Mouse (Mus musculus) ovary, postnatal 14 days (tissue): ENCODE measurements around the gene Retsat.

Experiments used
- DNase-seq: peaks from one replicate; pipeline ENCODE4 v3.0.0; 2022; ENCODE audit warnings: low spot score

Gene Retsat

GRCm38 (mm10) chr6:72623661-72624402 lies 25.6 kb downstream of the Retsat start:
- no peak for DNase-seq

DNA sequence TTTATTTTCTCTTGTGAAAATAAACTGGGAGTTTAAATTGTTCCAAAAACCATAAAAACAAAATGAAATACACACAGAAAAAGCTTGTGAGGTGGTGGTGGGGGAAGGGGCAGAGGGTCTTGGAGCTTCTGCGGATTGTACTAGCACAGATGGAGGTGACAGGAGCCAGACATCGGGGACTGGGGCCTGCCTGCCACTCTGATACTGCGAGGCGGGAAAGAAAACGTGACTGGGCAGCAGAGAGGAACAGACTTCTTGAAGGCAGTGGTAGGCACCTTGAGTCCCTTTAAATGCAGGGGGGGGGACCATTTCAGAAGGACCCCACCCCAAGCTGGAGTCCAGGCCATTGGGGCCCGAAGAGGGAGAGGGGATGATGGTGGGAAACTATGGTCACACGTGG lies 28.1 kb downstream of the Retsat start:
- no peak for DNase-seq

DNA sequence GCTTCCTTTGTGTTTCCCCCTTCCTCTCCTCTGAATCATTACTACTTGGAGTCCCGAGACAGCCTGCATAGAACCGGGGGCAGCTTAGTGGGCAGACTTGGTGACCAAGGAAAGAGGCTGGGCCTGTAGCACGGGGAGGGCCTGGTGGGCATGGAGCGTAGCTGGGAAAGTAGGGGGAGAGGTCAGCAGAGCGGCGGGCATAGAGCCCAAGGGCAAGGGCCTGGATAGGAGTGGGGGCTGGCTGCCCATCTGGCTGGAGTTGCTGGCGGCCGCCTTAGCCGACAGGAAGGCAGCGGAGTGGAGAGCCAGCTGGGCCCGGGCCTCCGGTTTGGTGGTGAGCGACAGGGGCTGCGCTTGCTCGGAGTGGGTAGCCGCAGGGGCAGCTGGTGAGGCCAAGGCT lies 29.0 kb downstream of the Retsat start:
- no peak for DNase-seq

GRCm38 (mm10) chr6:72630370-72630769 lies 32.1 kb downstream of the Retsat start:
- DNase-seq, result no peak

DNA sequence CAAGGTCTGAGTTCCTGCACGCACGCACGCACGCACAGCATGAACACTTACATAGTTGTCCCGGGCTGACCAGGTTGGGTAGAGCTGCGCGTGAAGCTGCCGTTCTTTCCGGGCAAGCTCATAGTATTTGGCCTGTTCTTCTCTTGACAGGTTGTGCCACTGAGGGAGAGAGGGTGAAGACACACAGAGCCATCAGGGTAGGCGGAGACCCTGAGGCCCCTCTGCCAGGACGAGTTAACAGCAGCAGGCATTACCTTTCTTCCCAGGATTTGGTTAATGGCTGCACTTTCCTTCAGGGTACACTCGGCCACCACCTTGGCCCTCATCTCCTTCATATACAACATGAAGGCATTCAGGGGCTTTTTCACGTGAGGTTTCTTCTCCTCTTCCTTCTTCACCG lies 32.7 kb downstream of the Retsat start:
- DNase-seq, result no peak

DNA sequence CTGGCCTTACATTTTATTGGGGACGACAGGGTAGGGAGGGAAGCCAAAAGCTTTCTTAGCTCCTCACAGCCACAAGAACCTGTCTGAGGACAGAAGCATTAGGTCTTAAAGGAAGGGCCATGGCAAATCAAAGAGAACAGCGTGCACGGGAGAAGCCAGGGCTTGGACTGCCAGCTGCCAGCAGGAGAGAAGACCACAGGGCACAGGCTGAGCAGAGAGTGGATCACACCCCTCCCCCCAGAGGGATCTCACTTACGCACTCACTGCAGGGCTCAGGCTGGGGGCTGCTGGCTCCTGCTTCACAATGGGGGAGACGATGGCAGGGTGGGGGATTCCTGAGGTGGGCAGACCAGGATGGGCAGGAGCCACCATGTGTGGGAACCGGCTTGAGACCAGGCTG lies 33.4 kb downstream of the Retsat start:
- no peak for DNase-seq

- no peak for DNase-seq
These were observed 36.0 kb downstream of the Retsat start for GRCm38 (mm10) chr6:72634311-72634710.

GRCm38 (mm10) chr6:72635760-72636431 lies 37.6 kb downstream of the Retsat start:
- peak; percentile 60 for DNase-seq

DNA sequence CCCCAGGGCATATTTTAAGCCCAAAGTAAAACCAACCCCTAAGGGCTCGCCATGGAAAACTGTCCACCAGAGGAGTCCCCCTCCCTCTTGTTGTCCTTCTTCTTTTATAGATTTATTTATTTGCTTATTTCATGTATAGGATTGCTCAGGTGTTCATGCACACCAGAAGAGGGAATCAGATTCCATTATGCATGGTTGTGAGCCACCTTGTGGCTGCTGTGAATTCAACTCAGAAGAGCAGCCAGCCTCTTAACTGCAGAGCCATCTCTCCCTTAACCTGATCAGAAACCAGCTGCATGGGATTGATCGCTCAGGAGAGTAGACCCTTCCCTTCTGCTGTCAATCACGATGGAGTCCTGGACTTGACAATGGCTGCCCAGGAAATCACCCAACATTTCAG lies 38.7 kb downstream of the Retsat start:
- DNase-seq, result no peak

GRCm38 (mm10) chr6:72641218-72641954 lies 43.1 kb downstream of the Retsat start:
- no peak for DNase-seq

DNA sequence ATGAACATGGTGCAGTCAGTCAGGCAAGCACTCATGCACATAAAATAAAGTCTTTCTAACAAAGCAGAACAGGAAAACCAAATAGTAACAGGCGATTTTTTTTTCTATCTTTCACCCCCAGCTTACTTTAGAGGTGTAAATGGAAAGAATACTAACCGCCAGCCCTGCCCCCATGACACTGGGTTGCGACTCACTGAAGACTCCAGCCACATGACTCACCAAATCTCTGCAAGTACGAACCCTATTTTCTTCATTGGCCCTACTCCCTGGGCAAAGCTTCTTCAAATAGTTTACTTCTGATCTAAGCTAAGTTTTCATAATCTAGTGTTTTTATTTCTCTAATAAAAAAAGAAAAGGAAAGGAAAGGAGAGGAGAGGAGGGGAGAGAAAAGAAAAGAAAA lies 46.3 kb downstream of the Retsat start:
- no peak for DNase-seq

GRCm38 (mm10) chr6:72645364-72645763 lies 47.1 kb downstream of the Retsat start:
- DNase-seq, result no peak

GRCm38 (mm10) chr6:72647383-72647820 lies 49.1 kb downstream of the Retsat start:
- DNase-seq, result peak; percentile 58

GRCm38 (mm10) chr6:72648002-72648595 lies 49.8 kb downstream of the Retsat start:
- no peak for DNase-seq

DNA sequence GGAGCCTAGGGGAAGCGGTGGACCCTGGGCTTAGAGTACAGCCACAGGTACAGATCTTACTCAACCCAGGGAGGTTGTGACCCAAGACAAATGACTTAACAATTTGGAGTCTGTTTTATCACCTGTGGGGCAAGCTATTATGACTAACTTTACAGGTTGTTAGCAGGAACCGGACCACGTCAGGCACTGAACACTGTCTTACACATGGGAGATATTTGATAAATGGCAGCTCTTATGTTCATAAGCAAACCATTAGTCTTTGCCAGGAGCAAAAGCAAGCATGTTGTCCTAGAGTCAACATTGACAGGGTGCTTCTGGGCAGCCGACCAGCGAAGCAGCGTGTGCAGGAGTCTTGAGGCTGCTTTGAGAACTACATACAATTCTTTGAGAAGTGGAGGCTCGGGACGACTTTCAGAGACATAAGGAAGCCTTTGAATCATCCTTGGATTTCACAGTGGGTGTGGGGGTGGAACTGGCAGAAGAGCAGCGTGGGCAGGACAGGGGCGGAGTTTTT lies 52.1 kb downstream of the Retsat start:
- no peak for DNase-seq

DNA sequence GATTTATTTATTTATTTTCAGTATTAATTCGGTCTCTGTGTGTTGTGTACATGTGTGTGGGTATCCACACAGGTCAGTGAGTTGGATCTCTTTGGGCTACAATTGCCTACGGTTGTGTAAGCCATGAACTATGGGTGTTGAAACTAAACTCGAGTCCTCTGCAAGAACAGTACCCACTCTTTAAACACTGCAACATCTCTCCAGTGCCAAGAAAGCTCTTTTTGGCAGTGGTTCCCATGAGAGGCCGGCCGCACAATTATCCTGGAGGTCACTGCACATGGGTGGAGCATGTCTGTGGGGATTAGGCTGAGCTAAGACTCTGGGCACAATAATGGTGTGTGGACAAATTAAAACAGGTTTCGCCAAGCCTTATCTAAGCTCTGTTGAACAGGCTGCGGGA lies 55.1 kb downstream of the Retsat start:
- DNase-seq, result peak; percentile 49

GRCm38 (mm10) chr6:72654355-72654754 lies 56.1 kb downstream of the Retsat start:
- DNase-seq, result no peak

GRCm38 (mm10) chr6:72655309-72656052 lies 57.2 kb downstream of the Retsat start:
- peak; percentile 76 for DNase-seq

GRCm38 (mm10) chr6:72656053-72656442 lies 57.8 kb downstream of the Retsat start:
- DNase-seq, result no peak

DNA sequence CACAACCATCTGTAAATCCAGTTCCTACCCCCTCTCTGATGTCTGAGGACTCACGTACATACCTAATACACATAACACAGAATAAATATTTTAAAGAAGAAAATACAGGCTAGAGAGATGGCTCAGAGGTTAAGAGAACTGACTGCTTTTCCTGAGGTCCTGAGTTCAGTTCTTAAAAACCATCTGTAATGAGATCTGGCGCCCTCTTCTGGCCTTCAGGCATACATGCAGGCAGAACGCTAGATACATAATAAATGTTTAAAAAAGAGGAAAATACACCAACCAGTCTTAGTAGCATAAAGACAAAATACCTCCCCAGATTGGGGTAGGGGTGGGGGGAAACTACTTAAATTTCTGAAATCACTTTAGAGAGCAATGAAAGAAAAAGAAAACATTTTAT lies 59.7 kb downstream of the Retsat start:
- DNase-seq, result no peak
